In genomic region chr14:10534862-10535261, GRCm38 (mm10) we compare ENCODE assay signal across 17 mouse cellular contexts.
A peak's percentile ranks its signal among the peaks of the same experiment; 100 is the strongest.
DNase-seq lines count a peak whose midpoint lies in the region; ATAC-seq and TF ChIP-seq lines count a peak whose summit lies in the region.
"Had no signal": no experiment of that assay in that cellular context is flagged by ENCODE, and none has a peak within 500 bp of the region (broad histone marks: within the 10 kb centered on the region; RNA-seq: fewer than 3 reads in every experiment).

No protein-coding gene starts in this region.

- no peak overlapping the region for H3K4me3 ChIP-seq in layer of hippocampus, adult 2 months
- no peak overlapping the region for H3K4me3 ChIP-seq in MEL (ENCODE audit: control insufficient read depth in 1 of 2, insufficient read depth in 1 of 2, low read depth in 2 of 2, low read length in 2 of 2)
- H3K4me3 ChIP-seq: forebrain, embryonic 13.5 days; gastrocnemius, adult 2 months; neural tube, embryonic 15.5 days had no signal

- no peaks in the 10 kb centered on the region for H3K36me3 ChIP-seq in MEL (ENCODE audit: control insufficient read depth in 1 of 2, insufficient read depth in 2 of 2, low read length in 2 of 2)
- H3K36me3 ChIP-seq: neural tube, embryonic 15.5 days had no signal

- no peak for TF ChIP-seq EP300 in MEL (IDR thresholded peaks at IDR 0.05; ENCODE audit: low read depth in 1 of 2, low read length in 2 of 2)

- H3K4me1 ChIP-seq in MEL (ENCODE audit: control insufficient read depth in 1 of 2, insufficient read depth in 2 of 2, low read length in 2 of 2) = no peaks in the 10 kb centered on the region
- H3K4me1 ChIP-seq: forebrain, embryonic 13.5 days; neural tube, embryonic 15.5 days had no signal

- TF ChIP-seq CTCF in layer of hippocampus, adult 2 months (conservative IDR thresholded peaks at IDR 0.05) = peak; percentile 17; the same call in 1 of the 2 replicates
- no peak for TF ChIP-seq CTCF in MEL (IDR thresholded peaks at IDR 0.05 in 2 of 3, conservative IDR thresholded peaks at IDR 0.05 in 1 of 3; ENCODE audit: control insufficient read depth in 1 of 3, insufficient read depth in 1 of 3, low read depth in 2 of 3, low read length in 3 of 3, poor library complexity in 1 of 3, severe bottlenecking in 1 of 3)

- ATAC-seq in granulocyte monocyte progenitor cell, adult 5-6 weeks (replicated peaks; ENCODE audit: poor library complexity, severe bottlenecking) = peak; percentile 98
- ATAC-seq: forebrain, embryonic 13.5 days; lung, postnatal 0 days had no signal

- TF ChIP-seq POLR2A in MEL (IDR thresholded peaks at IDR 0.05; ENCODE audit: control insufficient read depth in 1 of 2, insufficient read depth in 1 of 2, low read depth in 1 of 2, low read length in 2 of 2, poor library complexity in 1 of 2) = no peak

- no peaks in the 10 kb centered on the region for H3K79me2 ChIP-seq in MEL (ENCODE audit: control insufficient read depth, insufficient read depth, low read length, poor library complexity)

- DNase-seq in layer of hippocampus, adult 2 months (ENCODE audit: low spot score in 2 of 2) = no peak
- DNase-seq in layer of hippocampus, adult 8-10 months (ENCODE audit: low spot score in 2 of 2) = no peak
- DNase-seq in MEL (ENCODE audit: low read depth, low spot score) = peak; percentile 2
- DNase-seq in retina, embryonic 14.5 days (ENCODE audit: low spot score) = no peak
- no peak for DNase-seq in cerebellum, postnatal 4 days (ENCODE audit: low spot score in 2 of 2)
- DNase-seq in right cerebral cortex, postnatal 4 days = no peak
- DNase-seq: adrenal gland, adult 2 months; cerebellum, adult 11 months; cerebellum, postnatal 10 days; gastrocnemius, adult 2 months; kidney, adult 11 months; thymus, postnatal 25 days had no signal

- no peaks in the 10 kb centered on the region for H3K27me3 ChIP-seq in MEL (ENCODE audit: control insufficient read depth in 1 of 2, insufficient read depth in 2 of 2, low read length in 2 of 2)
- H3K27me3 ChIP-seq: forebrain, embryonic 13.5 days; neural tube, embryonic 15.5 days had no signal

- H3K27ac ChIP-seq in layer of hippocampus, adult 2 months = no peak overlapping the region
- no peak overlapping the region for H3K27ac ChIP-seq in MEL (ENCODE audit: control insufficient read depth, low read depth, low read length)
- H3K27ac ChIP-seq: forebrain, embryonic 13.5 days; gastrocnemius, adult 2 months; macrophage; neural tube, embryonic 15.5 days had no signal

- H3K9me3 ChIP-seq in MEL (replicated peaks; ENCODE audit: insufficient read depth, low read length) = no peaks in the 10 kb centered on the region
- H3K9me3 ChIP-seq: forebrain, embryonic 13.5 days; neural tube, embryonic 15.5 days had no signal

- no peak overlapping the region for H3K9ac ChIP-seq in MEL (ENCODE audit: control insufficient read depth, low read depth, low read length, poor library complexity, severe bottlenecking)
- H3K9ac ChIP-seq: forebrain, embryonic 13.5 days; neural tube, embryonic 15.5 days had no signal

- no peak for TF ChIP-seq RAD21 in MEL (IDR thresholded peaks at IDR 0.05; ENCODE audit: low read depth, low read length)

TF ChIP-seq in MEL, 35 proteins besides CTCF, POLR2A, EP300 and RAD21:
- no peak for TF ChIP-seq USF1 (IDR thresholded peaks at IDR 0.05; ENCODE audit: low read depth, low read length)
